ENCODE assay signal across 10 mouse cellular contexts in the genomic region with DNA sequence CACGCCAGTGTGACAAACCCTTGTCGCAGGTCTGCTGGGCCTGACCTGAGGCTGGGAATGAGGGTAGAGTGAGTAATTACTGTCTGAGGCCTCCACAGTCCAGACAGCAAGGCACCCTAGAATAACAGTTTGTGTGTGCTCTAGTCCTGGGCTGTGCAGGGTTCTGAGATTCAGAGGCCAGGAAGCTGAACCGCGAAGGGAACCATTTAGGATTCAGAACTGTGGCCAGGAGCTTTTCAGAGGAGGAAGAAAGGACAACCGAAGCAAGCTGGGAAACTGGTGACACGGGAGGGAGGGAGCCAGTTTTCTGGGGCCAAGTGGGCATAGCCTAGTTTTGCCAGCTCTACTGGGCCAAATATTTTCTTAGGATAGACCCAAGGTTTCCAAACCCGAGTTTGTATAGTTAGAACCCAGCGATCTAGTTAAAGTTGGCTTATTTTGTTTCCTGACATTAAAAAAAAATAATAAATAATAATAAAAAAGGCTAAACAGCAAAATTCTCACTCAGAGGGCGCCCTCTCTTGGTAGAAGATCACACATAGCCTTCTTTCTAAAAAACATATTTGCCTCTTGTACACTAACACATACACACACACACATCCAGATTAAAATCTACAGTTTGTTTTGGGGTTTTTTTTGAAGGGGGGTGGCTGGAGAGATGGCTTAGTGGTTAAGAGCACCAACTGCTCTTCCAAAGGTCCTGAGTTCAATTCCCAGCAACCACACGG. TPM values are rescaled to one million over a fixed set of nuclear protein-coding genes. Genes with fewer than 3 reads are reported as not detected.
DNase-seq lines count a peak whose midpoint lies in the region; ATAC-seq and TF ChIP-seq lines count a peak whose summit lies in the region.
"Had no signal": no experiment of that assay in that cellular context is flagged by ENCODE, and none has a peak within 500 bp of the region (broad histone marks: within the 10 kb centered on the region; RNA-seq: fewer than 3 reads in every experiment).

No protein-coding gene starts in this region.

- no peak overlapping the region for H3K4me3 ChIP-seq in hindbrain, embryonic 15.5 days
- H3K4me3 ChIP-seq in hindbrain, embryonic 10.5 days, result no peak overlapping the region
- H3K4me3 ChIP-seq in midbrain, postnatal 0 days (ENCODE audit: low read depth, low read length), result no peak overlapping the region
- H3K4me3 ChIP-seq in midbrain, embryonic 16.5 days (ENCODE audit: low read depth, low read length), result no peak overlapping the region
- no peak overlapping the region for H3K4me3 ChIP-seq in heart, embryonic 12.5 days

- 0 out of 2 replicates have a peak, but pooled peaks have one; percentile 11 for ATAC-seq in hindbrain, embryonic 15.5 days (ENCODE audit: low FRiP score, low read depth)
- ATAC-seq in midbrain, postnatal 0 days (ENCODE audit: low FRiP score), result no peak
- no peak for ATAC-seq in midbrain, embryonic 16.5 days
- no peak for ATAC-seq in heart, embryonic 12.5 days (ENCODE audit: insufficient number of reproducible peaks, low FRiP score)
- ATAC-seq: inflammation-experienced regulatory T-cells, adult 6 months had no signal

- no peak overlapping the region for H3K4me2 ChIP-seq in hindbrain, embryonic 15.5 days
- H3K4me2 ChIP-seq in midbrain, postnatal 0 days (ENCODE audit: low read depth, low read length, poor library complexity, severe bottlenecking), result no peak overlapping the region
- H3K4me2 ChIP-seq in midbrain, embryonic 16.5 days (ENCODE audit: low read length), result no peak overlapping the region
- no peak overlapping the region for H3K4me2 ChIP-seq in heart, embryonic 12.5 days

- no peaks in the 10 kb centered on the region for H3K27me3 ChIP-seq in hindbrain, embryonic 15.5 days
- H3K27me3 ChIP-seq in hindbrain, embryonic 10.5 days (ENCODE audit: insufficient read depth, poor library complexity, severe bottlenecking), result no peaks in the 10 kb centered on the region
- no peaks in the 10 kb centered on the region for H3K27me3 ChIP-seq in midbrain, postnatal 0 days (ENCODE audit: insufficient read depth, low read length)
- no peaks in the 10 kb centered on the region for H3K27me3 ChIP-seq in midbrain, embryonic 16.5 days (ENCODE audit: control insufficient read depth, insufficient read depth, low read depth, low read length)
- no peaks in the 10 kb centered on the region for H3K27me3 ChIP-seq in heart, embryonic 12.5 days (replicated peaks)

- H3K36me3 ChIP-seq in hindbrain, embryonic 15.5 days, result no peaks in the 10 kb centered on the region
- H3K36me3 ChIP-seq in hindbrain, embryonic 10.5 days, result no peaks in the 10 kb centered on the region
- H3K36me3 ChIP-seq in midbrain, postnatal 0 days (ENCODE audit: insufficient read depth, low read length), result no peaks in the 10 kb centered on the region
- H3K36me3 ChIP-seq in midbrain, embryonic 16.5 days (ENCODE audit: control insufficient read depth, insufficient read depth, low read length), result no peaks in the 10 kb centered on the region
- H3K36me3 ChIP-seq in heart, embryonic 12.5 days, result no peaks in the 10 kb centered on the region
- H3K36me3 ChIP-seq: G1E had no signal

- no peaks in the 10 kb centered on the region for H3K9me3 ChIP-seq in hindbrain, embryonic 15.5 days
- no peaks in the 10 kb centered on the region for H3K9me3 ChIP-seq in hindbrain, embryonic 10.5 days
- H3K9me3 ChIP-seq in midbrain, postnatal 0 days (ENCODE audit: low read length), result no peaks in the 10 kb centered on the region
- no peaks in the 10 kb centered on the region for H3K9me3 ChIP-seq in midbrain, embryonic 16.5 days (replicated peaks; ENCODE audit: control insufficient read depth, low read length, poor library complexity, severe bottlenecking)
- H3K9me3 ChIP-seq in heart, embryonic 12.5 days (replicated peaks), result no peaks in the 10 kb centered on the region
- H3K9me3 ChIP-seq: G1E had no signal

- no peak overlapping the region for H3K27ac ChIP-seq in hindbrain, embryonic 15.5 days (replicated peaks)
- no peak overlapping the region for H3K27ac ChIP-seq in hindbrain, embryonic 10.5 days
- no peak overlapping the region for H3K27ac ChIP-seq in midbrain, postnatal 0 days (ENCODE audit: low read depth, low read length)
- H3K27ac ChIP-seq in midbrain, embryonic 16.5 days (ENCODE audit: low read length), result no peak overlapping the region
- 0 out of 2 replicates have a peak overlapping the region, but pooled peaks have one; percentile 17 for H3K27ac ChIP-seq in heart, embryonic 12.5 days (ENCODE audit: poor library complexity, severe bottlenecking)
- H3K27ac ChIP-seq: liver, embryonic 14.5 days had no signal

- no peaks in the 10 kb centered on the region for H3K4me1 ChIP-seq in hindbrain, embryonic 15.5 days (replicated peaks)
- H3K4me1 ChIP-seq in hindbrain, embryonic 10.5 days (replicated peaks), result no peaks in the 10 kb centered on the region
- H3K4me1 ChIP-seq in midbrain, postnatal 0 days (ENCODE audit: insufficient read depth, low read length), result no peaks in the 10 kb centered on the region; the same call in 1 of the 2 replicates
- H3K4me1 ChIP-seq in midbrain, embryonic 16.5 days (ENCODE audit: control insufficient read depth, insufficient read depth, low read length), result no peaks in the 10 kb centered on the region
- no peaks in the 10 kb centered on the region for H3K4me1 ChIP-seq in heart, embryonic 12.5 days (replicated peaks)

- no peak overlapping the region for H3K9ac ChIP-seq in hindbrain, embryonic 15.5 days
- no peak overlapping the region for H3K9ac ChIP-seq in midbrain, postnatal 0 days (replicated peaks; ENCODE audit: low read length, poor library complexity, severe bottlenecking)
- no peak overlapping the region for H3K9ac ChIP-seq in midbrain, embryonic 16.5 days (ENCODE audit: low read depth, low read length)
- H3K9ac ChIP-seq in heart, embryonic 12.5 days, result no peak overlapping the region
- H3K9ac ChIP-seq: liver, embryonic 14.5 days had no signal

- TF ChIP-seq CTCF in midbrain, postnatal 0 days (IDR thresholded peaks at IDR 0.05), result peak; percentile 49

- 86% methylated on average over 10 of the region's 10 CpGs for WGBS in hindbrain, embryonic 15.5 days
- 87% methylated on average over 10 of the region's 10 CpGs for WGBS in hindbrain, embryonic 10.5 days
- 84% methylated on average over 10 of the region's 10 CpGs for WGBS in midbrain, postnatal 0 days
- WGBS in midbrain, embryonic 16.5 days, result 86% methylated on average over 10 of the region's 10 CpGs
- WGBS in heart, embryonic 12.5 days, result 72% methylated on average over 10 of the region's 10 CpGs

- DNase-seq in hindbrain, embryonic 10.5 days (ENCODE audit: low spot score), result no peak
- peak; percentile 12 for DNase-seq in midbrain, postnatal 0 days (ENCODE audit: low spot score)
- DNase-seq in lung, postnatal 36 days, result peak; percentile 56
- DNase-seq in urinary bladder, postnatal 10 days (ENCODE audit: low spot score), result no peak

RNA-seq across cellular contexts. Expression of a gene that starts 19.0 kb away (rescaled TPM):
- polyA plus RNA-seq in hindbrain, embryonic 15.5 days (2015; fragmentation: Nextera tagmentation; extraction: Ambion mirVana), result 20.1 and 22.0 TPM in 2 replicates
- 15.6 and 19.0 TPM in 2 replicates for polyA plus RNA-seq in hindbrain, embryonic 10.5 days (2016; fragmentation: Nextera tagmentation; extraction: Ambion mirVana)
- total RNA-seq in midbrain, postnatal 0 days (2014; rRNA removed), result 10.0 and 13.7 TPM in 2 replicates
- 23.6 and 24.5 TPM in 2 replicates for polyA plus RNA-seq in midbrain, postnatal 0 days (2015; fragmentation: Nextera tagmentation; extraction: Ambion mirVana)
- 23.2 and 23.3 TPM in 2 replicates for polyA plus RNA-seq in midbrain, embryonic 16.5 days (2015; fragmentation: Nextera tagmentation; extraction: Ambion mirVana)
- polyA plus RNA-seq in heart, embryonic 12.5 days (2016; fragmentation: Nextera tagmentation; extraction: Ambion mirVana), result 48.2 and 49.5 TPM in 2 replicates

Comparison
In these comparisons a context has a peak if more than half of its experiments do, and no peak if none do; other contexts are left out.
1. DNase-seq: peak in midbrain, postnatal 0 days (single experiment) and lung, postnatal 36 days (single experiment); none in hindbrain, embryonic 10.5 days (single experiment) and urinary bladder, postnatal 10 days (single experiment).